Mouse (Mus musculus): ENCODE measurements around the gene Prdm8.

GRCm38 (mm10) chr5:98182603-98182920, 15.6 kb downstream of the Prdm8 start:
- TF ChIP-seq CTCF (IDR thresholded peaks at IDR 0.05; ENCODE audit: low read depth, low read length) (no peak), POLR2A (IDR thresholded peaks at IDR 0.05; ENCODE audit: borderline replicate concordance, low read depth, low read length) (no peak)
